ENCODE assay signal across 18 mouse cellular contexts in genomic region chr12:3234061-3234460, GRCm38 (mm10).
"Had no signal": no experiment of that assay in that cellular context is flagged by ENCODE, and none has a peak within 500 bp of the region (broad histone marks: within the 10 kb centered on the region; RNA-seq: fewer than 3 reads in every experiment).

No protein-coding gene starts in this region.

- H3K27me3 ChIP-seq: limb, embryonic 12.5 days; limb, embryonic 15.5 days; stomach, embryonic 15.5 days had no signal

- H3K4me1 ChIP-seq: limb, embryonic 12.5 days; stomach, embryonic 15.5 days had no signal

- H3K27ac ChIP-seq: limb, embryonic 12.5 days; limb, embryonic 15.5 days; liver, embryonic 14.5 days; macrophage; stomach, embryonic 15.5 days had no signal

- ATAC-seq: liver, postnatal 0 days; lung, postnatal 0 days had no signal

- DNase-seq: kidney, postnatal 14 days; kidney, postnatal 4 days; left cerebral cortex, postnatal 4 days; liver, postnatal 0 days; lung, embryonic 14.5 days; midbrain, embryonic 14.5 days; retina, postnatal 1 day; right cerebral cortex, postnatal 25 days; spleen, adult 18-20 months; thymus, adult 2 months; thymus, postnatal 14 days; thymus, postnatal 4 days had no signal
